Mouse (Mus musculus): ENCODE results near the gene Gpsm1. TPM values are rescaled to one million over a fixed set of nuclear protein-coding genes. Genes with fewer than 3 reads are reported as not detected.

The Gpsm1 gene
- polyA plus RNA-seq, 1 experiment from 2014 or later: 21.4 TPM

DNA sequence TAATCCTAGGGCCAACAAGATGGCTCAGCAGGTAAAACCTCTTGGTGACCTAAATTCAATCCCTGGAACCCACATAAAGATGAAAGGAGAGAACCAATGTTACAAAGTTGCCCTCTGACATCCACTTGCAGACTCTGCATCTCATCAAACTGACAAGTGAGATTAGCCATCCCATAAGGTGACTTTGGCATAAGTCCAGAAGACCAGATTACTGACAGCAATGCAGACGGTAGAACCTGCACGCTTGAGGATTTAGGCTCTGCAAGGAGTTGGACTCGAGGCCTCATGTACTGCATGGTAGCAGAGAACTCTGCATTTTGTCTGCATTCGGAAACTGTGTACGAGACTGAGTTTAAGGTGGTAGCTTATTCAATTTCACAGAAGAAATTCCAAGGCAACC, 25.2 kb upstream of the Gpsm1 start:
- no peak overlapping the region for H3K27ac ChIP-seq (ENCODE audit: low read depth, low read length)
- no peak overlapping the region for H3K4me2 ChIP-seq
- no peak for ATAC-seq (replicated peaks; ENCODE audit: insufficient number of reproducible peaks, low FRiP score, low TSS enrichment)
- no peak overlapping the region for H3K9ac ChIP-seq (ENCODE audit: low read depth, low read length)
- no peaks in the 10 kb centered on the region for H3K27me3 ChIP-seq (ENCODE audit: control insufficient read depth, insufficient read depth, low read length)
- WGBS (ENCODE audit: insufficient replicate concordance): 52% methylated on average over 5 of the region's 5 CpGs
- H3K4me3 ChIP-seq (ENCODE audit: low read depth, low read length): no peak overlapping the region
- H3K4me1 ChIP-seq (ENCODE audit: control insufficient read depth, insufficient read depth, low read length): no peaks in the 10 kb centered on the region
- no peaks in the 10 kb centered on the region for H3K36me3 ChIP-seq (ENCODE audit: control insufficient read depth, insufficient read depth, low read length)
- H3K9me3 ChIP-seq (replicated peaks; ENCODE audit: control insufficient read depth, low read length): no peaks in the 10 kb centered on the region

DNA sequence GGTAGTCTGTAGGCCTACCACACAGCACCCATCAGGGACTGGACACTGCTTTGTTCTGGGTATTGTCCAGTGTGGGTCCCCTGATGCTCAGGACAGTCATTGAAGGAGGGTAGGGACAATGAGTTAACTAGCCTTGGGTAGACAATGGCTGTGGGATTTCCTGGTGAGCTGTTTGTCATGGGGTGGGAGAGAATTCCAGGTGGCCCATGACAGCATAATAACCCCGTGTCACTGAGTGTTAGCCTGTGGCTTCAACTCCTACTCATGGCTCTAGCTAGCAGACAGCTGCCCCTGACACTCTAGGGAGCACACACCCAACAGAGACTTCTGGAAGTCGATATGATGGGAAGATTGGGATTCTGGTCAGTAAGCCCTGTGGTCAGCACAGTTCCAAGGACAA, 20.9 kb upstream of the Gpsm1 start, which contains the start of gene Ccdc187:
Gene Ccdc187, minus strand, starts transcription at position 101 of the 400 bp plus-strand sequence.
- no peak within 1 kb of the TSS for H3K4me2 ChIP-seq
- H3K9me3 ChIP-seq (replicated peaks; ENCODE audit: control insufficient read depth, low read length): no peaks in the 10 kb centered on the region
- no peak within 1 kb of the TSS for H3K9ac ChIP-seq (ENCODE audit: low read depth, low read length)
- no peak within 1 kb of the TSS for H3K27ac ChIP-seq (ENCODE audit: low read depth, low read length)
- no peak within 1 kb of the TSS for H3K4me3 ChIP-seq (ENCODE audit: low read depth, low read length)
- 69% methylated on average over 2 of the region's 2 CpGs for WGBS (ENCODE audit: insufficient replicate concordance)
- no peak for ATAC-seq (replicated peaks; ENCODE audit: insufficient number of reproducible peaks, low FRiP score, low TSS enrichment)
- no peaks in the 10 kb centered on the region for H3K36me3 ChIP-seq (ENCODE audit: control insufficient read depth, insufficient read depth, low read length)
- H3K27me3 ChIP-seq (ENCODE audit: control insufficient read depth, insufficient read depth, low read length): no peaks in the 10 kb centered on the region
- peaks cover 29% of the 10 kb centered on the region for H3K4me1 ChIP-seq (ENCODE audit: control insufficient read depth, insufficient read depth, low read length)

DNA sequence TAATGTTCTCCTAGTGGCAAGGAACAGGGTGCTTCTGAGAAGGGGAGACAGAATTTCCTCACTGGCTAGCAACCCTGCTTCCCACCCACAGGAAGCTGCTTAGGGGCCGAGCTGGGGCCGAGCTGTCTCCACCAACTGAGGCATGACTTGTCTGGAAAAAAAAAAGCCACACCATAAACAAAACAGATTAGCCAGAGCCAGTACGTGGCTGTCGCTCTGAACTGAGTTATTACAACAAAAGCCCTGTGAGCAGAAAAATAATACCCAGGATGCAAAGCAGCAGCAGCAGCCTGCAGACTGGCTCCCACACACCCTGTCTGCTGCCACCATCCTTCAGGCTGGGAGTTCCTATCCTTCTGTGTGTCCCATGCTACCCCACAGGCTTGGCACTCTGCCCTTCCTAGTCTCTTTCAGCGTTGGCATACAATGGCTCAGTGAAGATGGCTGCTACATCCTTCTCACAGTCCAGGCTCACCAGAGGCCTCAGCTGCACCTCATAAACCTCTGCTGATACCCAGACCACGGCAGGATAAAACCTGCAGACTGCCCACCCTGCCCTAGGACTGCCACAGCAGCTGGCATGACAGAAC, 18.6 kb upstream of the Gpsm1 start:
- Histone ChIP-seq H3K27ac (ENCODE audit: low read depth, low read length) (peak overlapping the region; percentile 50), H3K4me3 (ENCODE audit: low read depth, low read length) (no peak overlapping the region), H3K36me3 (ENCODE audit: control insufficient read depth, insufficient read depth, low read length) (no peaks in the 10 kb centered on the region), H3K9me3 (replicated peaks; ENCODE audit: control insufficient read depth, low read length) (no peaks in the 10 kb centered on the region), H3K27me3 (ENCODE audit: control insufficient read depth, insufficient read depth, low read length) (0 out of 2 replicates have a peak, but pooled peaks cover 2% of the 10 kb centered on the region), H3K4me2 (no peak overlapping the region), H3K9ac (ENCODE audit: low read depth, low read length) (peak overlapping the region; percentile 46; the same call in 1 of the 2 replicates), H3K4me1 (ENCODE audit: control insufficient read depth, insufficient read depth, low read length) (peaks cover 42% of the 10 kb centered on the region)
- ATAC-seq (replicated peaks; ENCODE audit: insufficient number of reproducible peaks, low FRiP score, low TSS enrichment): no peak
- 46% methylated on average over 6 of the region's 6 CpGs for WGBS (ENCODE audit: insufficient replicate concordance)

DNA sequence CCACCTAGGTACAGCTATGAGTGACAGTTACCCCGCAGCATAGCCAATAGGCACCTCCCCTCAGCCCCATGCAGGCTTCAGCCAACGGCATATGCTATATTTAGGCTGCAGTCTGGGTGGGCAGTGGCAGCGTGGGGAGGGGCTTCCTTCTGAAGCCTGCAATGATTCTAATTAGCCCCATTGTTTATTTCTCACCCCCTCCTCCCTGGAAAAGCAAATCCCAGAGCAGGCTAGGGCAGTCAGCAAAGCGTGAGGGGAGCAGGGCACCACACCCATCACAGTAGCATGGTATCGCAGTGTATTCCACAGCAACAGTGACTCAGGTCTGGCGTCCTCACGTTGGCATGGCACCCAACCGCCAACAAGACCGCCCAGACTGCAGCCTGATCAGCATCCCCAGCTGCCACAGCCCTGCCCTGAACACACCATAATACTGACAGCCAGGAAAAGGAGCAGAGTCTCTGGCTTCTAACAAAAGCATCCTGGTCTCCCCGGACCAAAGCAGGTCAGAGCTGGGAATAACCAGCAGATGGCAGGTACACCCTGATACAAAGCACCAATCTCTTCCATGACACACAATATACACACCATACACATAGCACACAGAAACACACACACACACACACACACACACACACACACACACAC, 17.0 kb upstream of the Gpsm1 start:
- Histone ChIP-seq H3K4me2 (peak overlapping the region; percentile 56), H3K4me1 (ENCODE audit: control insufficient read depth, insufficient read depth, low read length) (peaks cover 42% of the 10 kb centered on the region), H3K27me3 (ENCODE audit: control insufficient read depth, insufficient read depth, low read length) (0 out of 2 replicates have a peak, but pooled peaks cover 2% of the 10 kb centered on the region), H3K4me3 (ENCODE audit: low read depth, low read length) (peak overlapping the region; percentile 6; the same call in 1 of the 2 replicates), H3K9ac (ENCODE audit: low read depth, low read length) (no peak overlapping the region), H3K36me3 (ENCODE audit: control insufficient read depth, insufficient read depth, low read length) (no peaks in the 10 kb centered on the region), H3K27ac (ENCODE audit: low read depth, low read length) (no peak overlapping the region), H3K9me3 (replicated peaks; ENCODE audit: control insufficient read depth, low read length) (no peaks in the 10 kb centered on the region)
- WGBS (ENCODE audit: insufficient replicate concordance): 5% methylated on average over 10 of the region's 10 CpGs
- no peak for ATAC-seq (replicated peaks; ENCODE audit: insufficient number of reproducible peaks, low FRiP score, low TSS enrichment)

DNA sequence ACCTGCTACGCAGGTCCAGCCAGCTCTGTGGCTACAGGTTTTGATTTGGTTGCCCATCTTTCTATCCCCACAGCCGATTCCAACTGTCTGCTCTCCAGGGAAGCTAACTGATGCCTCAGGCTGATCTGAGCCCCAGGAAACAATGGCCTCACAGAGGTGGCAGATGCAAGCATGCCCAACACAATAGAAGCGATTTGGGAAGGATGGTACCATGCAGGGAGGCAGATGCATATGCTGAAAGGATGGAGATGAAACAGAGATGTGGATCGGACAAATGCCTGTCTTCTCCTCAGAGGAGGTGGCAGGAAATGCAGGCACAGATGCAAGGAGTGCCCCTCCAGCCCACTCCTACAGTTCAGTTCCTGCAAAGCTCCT, 16.5 kb upstream of the Gpsm1 start:
- H3K27ac ChIP-seq (ENCODE audit: low read depth, low read length): no peak overlapping the region
- ATAC-seq (replicated peaks; ENCODE audit: insufficient number of reproducible peaks, low FRiP score, low TSS enrichment): no peak
- H3K4me3 ChIP-seq (ENCODE audit: low read depth, low read length): no peak overlapping the region

DNA sequence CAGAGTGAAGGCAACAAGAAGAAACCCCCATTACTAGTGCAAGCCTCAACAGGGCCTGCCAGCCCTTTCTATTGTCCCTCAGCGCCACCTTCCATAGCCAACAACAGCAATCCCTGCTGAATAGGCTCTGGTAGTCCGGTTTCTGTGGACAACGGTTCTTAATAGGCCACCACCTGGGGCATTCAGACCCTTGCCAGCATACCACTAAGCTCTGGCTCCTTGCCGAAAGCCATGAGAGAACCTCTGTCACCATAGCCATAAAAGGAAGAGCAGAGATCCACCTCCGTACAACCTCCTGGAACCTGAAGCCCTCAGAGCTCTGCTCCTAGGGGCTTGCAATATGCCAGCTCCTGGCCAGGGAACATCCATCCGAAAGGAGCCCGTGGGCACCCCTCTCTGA, 16.0 kb upstream of the Gpsm1 start:
- WGBS (ENCODE audit: insufficient replicate concordance): 60% methylated on average over 7 of the region's 7 CpGs
- Histone ChIP-seq H3K9me3 (replicated peaks; ENCODE audit: control insufficient read depth, low read length) (no peaks in the 10 kb centered on the region), H3K4me1 (ENCODE audit: control insufficient read depth, insufficient read depth, low read length) (peaks cover 42% of the 10 kb centered on the region), H3K27me3 (ENCODE audit: control insufficient read depth, insufficient read depth, low read length) (0 out of 2 replicates have a peak, but pooled peaks cover 2% of the 10 kb centered on the region), H3K4me3 (ENCODE audit: low read depth, low read length) (no peak overlapping the region), H3K27ac (ENCODE audit: low read depth, low read length) (no peak overlapping the region), H3K4me2 (no peak overlapping the region), H3K36me3 (ENCODE audit: control insufficient read depth, insufficient read depth, low read length) (no peaks in the 10 kb centered on the region), H3K9ac (ENCODE audit: low read depth, low read length) (no peak overlapping the region)
- no peak for ATAC-seq (replicated peaks; ENCODE audit: insufficient number of reproducible peaks, low FRiP score, low TSS enrichment)

More for the DNA sequence above, 16.5 kb upstream of the Gpsm1 start:
- 28% methylated on average over 4 of the region's 4 CpGs for WGBS (ENCODE audit: insufficient replicate concordance)
- Histone ChIP-seq H3K27me3 (ENCODE audit: control insufficient read depth, insufficient read depth, low read length) (0 out of 2 replicates have a peak, but pooled peaks cover 2% of the 10 kb centered on the region), H3K4me2 (peak overlapping the region; percentile 56; the same call in 1 of the 2 replicates), H3K4me1 (ENCODE audit: control insufficient read depth, insufficient read depth, low read length) (peaks cover 42% of the 10 kb centered on the region), H3K36me3 (ENCODE audit: control insufficient read depth, insufficient read depth, low read length) (no peaks in the 10 kb centered on the region), H3K9me3 (replicated peaks; ENCODE audit: control insufficient read depth, low read length) (no peaks in the 10 kb centered on the region), H3K9ac (ENCODE audit: low read depth, low read length) (no peak overlapping the region; the same call in 1 of the 2 replicates)

DNA sequence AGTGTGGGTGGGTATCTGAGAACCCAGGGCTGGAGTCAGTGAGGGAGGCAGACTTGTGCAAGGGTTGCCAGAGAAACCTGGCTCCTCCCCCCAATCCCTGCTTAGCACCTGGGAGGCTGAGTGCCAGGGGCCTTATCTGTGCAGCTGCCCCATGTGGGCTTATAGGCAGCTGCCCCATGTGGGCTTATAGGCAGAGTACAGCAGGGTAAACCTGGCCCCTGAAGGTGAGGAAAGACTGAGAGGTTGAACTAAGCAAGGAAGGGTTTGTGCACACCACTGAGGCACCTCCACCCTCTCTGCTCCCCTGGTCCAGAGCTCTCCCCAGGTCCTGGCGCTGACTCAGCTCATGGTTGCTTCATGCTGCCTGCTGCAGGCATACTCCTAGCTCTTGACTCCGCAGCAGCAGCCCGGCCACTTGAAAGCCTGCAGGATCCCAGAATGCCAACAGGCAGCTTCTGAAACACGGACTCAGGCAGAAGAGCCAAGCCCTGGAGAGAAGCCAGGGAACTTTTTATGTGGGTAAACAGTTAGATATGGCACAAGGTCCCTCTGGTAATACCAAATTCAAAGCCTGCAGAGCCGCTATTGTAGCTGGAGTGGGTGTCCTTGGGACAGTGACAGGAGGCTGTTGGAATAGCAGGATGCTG, 15.0 kb upstream of the Gpsm1 start:
- H3K9me3 ChIP-seq (replicated peaks; ENCODE audit: control insufficient read depth, low read length): no peaks in the 10 kb centered on the region
- H3K9ac ChIP-seq (ENCODE audit: low read depth, low read length): peak overlapping the region; percentile 31; the same call in 1 of the 2 replicates
- 0 out of 2 replicates have a peak, but pooled peaks cover 2% of the 10 kb centered on the region for H3K27me3 ChIP-seq (ENCODE audit: control insufficient read depth, insufficient read depth, low read length)
- peak; percentile 36 for ATAC-seq (replicated peaks; ENCODE audit: insufficient number of reproducible peaks, low FRiP score, low TSS enrichment)
- H3K36me3 ChIP-seq (ENCODE audit: control insufficient read depth, insufficient read depth, low read length): no peaks in the 10 kb centered on the region
- no peak overlapping the region for H3K4me3 ChIP-seq (ENCODE audit: low read depth, low read length)
- H3K4me1 ChIP-seq (ENCODE audit: control insufficient read depth, insufficient read depth, low read length): peaks cover 42% of the 10 kb centered on the region
- H3K27ac ChIP-seq (ENCODE audit: low read depth, low read length): no peak overlapping the region
- 24% methylated on average over 5 of the region's 5 CpGs for WGBS (ENCODE audit: insufficient replicate concordance)
- H3K4me2 ChIP-seq: peak overlapping the region; percentile 34; the same call in 1 of the 2 replicates

DNA sequence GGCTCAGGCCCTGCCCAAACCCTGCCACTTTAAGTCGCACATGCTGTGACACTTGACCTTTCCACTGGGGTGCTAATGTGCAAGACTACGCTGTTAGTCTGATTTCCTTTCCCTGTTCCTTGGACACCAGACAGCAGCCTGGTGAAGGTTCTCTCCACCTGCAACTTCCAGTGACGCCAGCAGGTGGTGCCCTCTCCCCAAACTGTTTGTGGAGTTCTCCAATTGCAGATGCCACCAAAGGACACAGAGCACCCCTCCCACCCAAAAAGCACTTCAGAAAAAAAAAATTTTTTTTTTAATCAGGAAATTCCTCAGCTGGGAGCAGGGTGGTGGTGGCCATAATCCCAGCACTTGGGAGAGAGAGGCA, 14.5 kb upstream of the Gpsm1 start:
- 2% methylated on average over 3 of the region's 3 CpGs for WGBS (ENCODE audit: insufficient replicate concordance)
- Histone ChIP-seq H3K36me3 (ENCODE audit: control insufficient read depth, insufficient read depth, low read length) (no peaks in the 10 kb centered on the region), H3K4me1 (ENCODE audit: control insufficient read depth, insufficient read depth, low read length) (peaks cover 42% of the 10 kb centered on the region), H3K27ac (ENCODE audit: low read depth, low read length) (no peak overlapping the region), H3K4me3 (ENCODE audit: low read depth, low read length) (no peak overlapping the region), H3K4me2 (peak overlapping the region; percentile 34; the same call in 1 of the 2 replicates), H3K9me3 (replicated peaks; ENCODE audit: control insufficient read depth, low read length) (no peaks in the 10 kb centered on the region), H3K9ac (ENCODE audit: low read depth, low read length) (no peak overlapping the region), H3K27me3 (ENCODE audit: control insufficient read depth, insufficient read depth, low read length) (0 out of 2 replicates have a peak, but pooled peaks cover 2% of the 10 kb centered on the region)
- ATAC-seq (replicated peaks; ENCODE audit: insufficient number of reproducible peaks, low FRiP score, low TSS enrichment): no peak

All from heart, embryonic 11.5 days (tissue).